Mouse (Mus musculus) layer of hippocampus, adult 8-10 months (tissue): ENCODE data around the gene Esp16. TPM values are rescaled to one million over a fixed set of nuclear protein-coding genes. Genes with fewer than 3 reads are reported as not detected.
"Not testable (repeated sequence)": the region's sequence is repeated elsewhere in the genome, so short reads cannot be mapped to it uniquely, and the experiment has no call there.

ENCODE experiments used
- DNase-seq, 2 experiments: peaks; one replicate each; pipeline ENCODE4 v3.0.0; 2022; ENCODE audit warnings: low spot score in 2 of 2
- total RNA-seq, 4 experiments: library from RNA; stranded (reverse); gene quantifications; 2 replicates each; pipeline ENCODE4 v1.2.4; 2022

Esp16 gene
- total RNA-seq = not detected

- DNase-seq = not testable (repeated sequence)
Observed at GRCm38 (mm10) chr17:39535842-39536241, at the start of gene Esp16. Esp16 (plus strand) TSS chr17:39536142.

- not testable (repeated sequence) for DNase-seq
Observed at GRCm38 (mm10) chr17:39498043-39498442, 37.9 kb upstream of the Esp16 start.

Other genes starting within 250 kb of the Esp16 start
- not detected for gene Esp18, start 129.8 kb upstream of the Esp16 start, total RNA-seq
- gene Esp15, start 104.8 kb downstream of the Esp16 start, total RNA-seq = not detected